Comparison of ENCODE assay signal across 9 mouse cellular contexts in the genomic region with DNA sequence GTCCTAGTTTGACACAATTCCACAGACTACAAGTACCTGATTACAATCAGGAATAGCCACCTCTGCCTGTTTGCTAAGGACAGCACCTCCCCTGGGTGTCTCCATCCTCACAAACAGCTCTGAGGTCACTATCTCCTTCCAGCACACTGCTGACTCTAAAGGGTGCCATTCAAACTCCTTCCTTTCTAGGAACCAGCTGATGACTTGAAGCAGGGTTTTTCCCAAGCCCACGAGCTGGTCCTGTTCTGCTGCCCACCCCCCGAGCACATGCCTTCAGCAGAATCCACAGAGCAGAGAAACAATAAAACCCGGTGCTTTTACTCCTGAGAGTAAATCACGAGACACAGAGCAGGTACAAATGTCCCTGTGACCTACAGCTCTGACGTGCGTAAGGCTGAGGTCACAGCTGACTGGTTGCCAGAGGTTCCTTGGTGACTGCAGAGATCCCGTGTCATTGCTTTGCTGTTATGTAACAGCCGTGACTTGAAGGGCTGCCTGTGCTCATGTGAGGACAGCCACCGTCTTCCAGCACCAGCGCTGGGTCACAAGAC.
DNase-seq lines count a peak whose midpoint lies in the region; ATAC-seq lines count a peak whose summit lies in the region.
"Had no signal": no experiment of that assay in that cellular context is flagged by ENCODE, and none has a peak within 500 bp of the region (broad histone marks: within the 10 kb centered on the region; RNA-seq: fewer than 3 reads in every experiment).

No protein-coding gene starts in this region.

- H3K4me1 ChIP-seq in liver, embryonic 12.5 days: peaks cover 8% of the 10 kb centered on the region
- H3K4me1 ChIP-seq in liver, embryonic 11.5 days (replicated peaks; ENCODE audit: control insufficient read depth, insufficient read depth, low read length): no peaks in the 10 kb centered on the region; the same call in 1 of the 2 replicates
- H3K4me1 ChIP-seq in heart, embryonic 11.5 days (ENCODE audit: control insufficient read depth, insufficient read depth, low read length): no peaks in the 10 kb centered on the region
- H3K4me1 ChIP-seq: liver, embryonic 15.5 days had no signal

- no peak overlapping the region for H3K27ac ChIP-seq in liver, embryonic 12.5 days
- no peak overlapping the region for H3K27ac ChIP-seq in liver, embryonic 11.5 days (ENCODE audit: low read depth, low read length)
- H3K27ac ChIP-seq in heart, embryonic 11.5 days (ENCODE audit: low read depth, low read length): no peak overlapping the region
- H3K27ac ChIP-seq: liver, embryonic 15.5 days had no signal

- 0 out of 2 replicates have a peak, but pooled peaks have one; percentile 32 for ATAC-seq in liver, embryonic 12.5 days
- ATAC-seq in liver, embryonic 11.5 days (replicated peaks; ENCODE audit: low FRiP score): no peak
- ATAC-seq in heart, embryonic 11.5 days (replicated peaks; ENCODE audit: insufficient number of reproducible peaks, low FRiP score, low TSS enrichment): 0 out of 2 replicates have a peak, but pooled peaks have one; percentile 65

- H3K36me3 ChIP-seq in liver, embryonic 12.5 days: no peaks in the 10 kb centered on the region
- H3K36me3 ChIP-seq in liver, embryonic 11.5 days (ENCODE audit: control insufficient read depth, insufficient read depth, low read length): no peaks in the 10 kb centered on the region
- no peaks in the 10 kb centered on the region for H3K36me3 ChIP-seq in heart, embryonic 11.5 days (ENCODE audit: control insufficient read depth, insufficient read depth, low read length)
- H3K36me3 ChIP-seq: liver, embryonic 15.5 days had no signal

- H3K27me3 ChIP-seq in liver, embryonic 12.5 days (replicated peaks): peaks cover 24% of the 10 kb centered on the region
- H3K27me3 ChIP-seq in liver, embryonic 11.5 days (replicated peaks; ENCODE audit: control insufficient read depth, insufficient read depth, low read length): no peaks in the 10 kb centered on the region; the same call in 1 of the 2 replicates
- no peaks in the 10 kb centered on the region for H3K27me3 ChIP-seq in heart, embryonic 11.5 days (ENCODE audit: control insufficient read depth, insufficient read depth, low read length)

- 35% methylated on average over 10 of the region's 10 CpGs for WGBS in liver, embryonic 12.5 days (ENCODE audit: insufficient replicate concordance)
- WGBS in liver, embryonic 11.5 days: 51% methylated on average over 10 of the region's 10 CpGs
- WGBS in heart, embryonic 11.5 days (ENCODE audit: insufficient replicate concordance): 53% methylated on average over 10 of the region's 10 CpGs

- H3K4me3 ChIP-seq in liver, embryonic 12.5 days: no peak overlapping the region
- H3K4me3 ChIP-seq in liver, embryonic 11.5 days (ENCODE audit: low read depth, low read length): no peak overlapping the region
- H3K4me3 ChIP-seq in heart, embryonic 11.5 days (ENCODE audit: low read depth, low read length): no peak overlapping the region
- H3K4me3 ChIP-seq: liver, embryonic 15.5 days had no signal

- DNase-seq in liver, embryonic 11.5 days (ENCODE audit: low spot score): no peak
- DNase-seq in cerebellum, postnatal 10 days: peak; percentile 39 to 45
- DNase-seq in kidney, postnatal 14 days: peak; percentile 76
- DNase-seq in natural killer cell, adult 2 months (ENCODE audit: low spot score in 2 of 2): peak; percentile 6 to 86
- DNase-seq in ovary, adult 18-20 months (ENCODE audit: low spot score): no peak
- no peak for DNase-seq in layer of hippocampus, postnatal 36 days

- no peak overlapping the region for H3K9ac ChIP-seq in liver, embryonic 12.5 days
- no peak overlapping the region for H3K9ac ChIP-seq in liver, embryonic 11.5 days (ENCODE audit: low read depth, low read length)
- no peak overlapping the region for H3K9ac ChIP-seq in heart, embryonic 11.5 days (ENCODE audit: low read depth, low read length)
- H3K9ac ChIP-seq: liver, embryonic 15.5 days had no signal

- H3K9me3 ChIP-seq in liver, embryonic 12.5 days (replicated peaks): no peaks in the 10 kb centered on the region
- H3K9me3 ChIP-seq in liver, embryonic 11.5 days (ENCODE audit: control insufficient read depth, low read length): no peaks in the 10 kb centered on the region
- no peaks in the 10 kb centered on the region for H3K9me3 ChIP-seq in heart, embryonic 11.5 days (replicated peaks; ENCODE audit: control insufficient read depth, low read length)
- H3K9me3 ChIP-seq: liver, embryonic 15.5 days had no signal

- no peak overlapping the region for H3K4me2 ChIP-seq in liver, embryonic 12.5 days
- no peak overlapping the region for H3K4me2 ChIP-seq in liver, embryonic 11.5 days
- no peak overlapping the region for H3K4me2 ChIP-seq in heart, embryonic 11.5 days
- H3K4me2 ChIP-seq: liver, embryonic 15.5 days had no signal

Comparison
In these comparisons a context has a peak if more than half of its experiments do, and no peak if none do; other contexts are left out.
1. DNase-seq: peak in cerebellum, postnatal 10 days (2 of 2), kidney, postnatal 14 days (single experiment) and natural killer cell, adult 2 months (2 of 2); none in liver, embryonic 11.5 days (single experiment), ovary, adult 18-20 months (single experiment) and layer of hippocampus, postnatal 36 days (0 of 2).